Mouse (Mus musculus): ENCODE results near the gene Clip4. TPM values are rescaled to one million over a fixed set of nuclear protein-coding genes. Genes with fewer than 3 reads are reported as not detected.

Clip4 gene
- polyA plus RNA-seq (2014; fragmentation: Illumina TruSeq; extraction: RNeasy Lipid Tissue Mini Kit (QIAGEN cat#74804); ENCODE audit: low read depth, low replicate concordance), result 208 TPM

DNA sequence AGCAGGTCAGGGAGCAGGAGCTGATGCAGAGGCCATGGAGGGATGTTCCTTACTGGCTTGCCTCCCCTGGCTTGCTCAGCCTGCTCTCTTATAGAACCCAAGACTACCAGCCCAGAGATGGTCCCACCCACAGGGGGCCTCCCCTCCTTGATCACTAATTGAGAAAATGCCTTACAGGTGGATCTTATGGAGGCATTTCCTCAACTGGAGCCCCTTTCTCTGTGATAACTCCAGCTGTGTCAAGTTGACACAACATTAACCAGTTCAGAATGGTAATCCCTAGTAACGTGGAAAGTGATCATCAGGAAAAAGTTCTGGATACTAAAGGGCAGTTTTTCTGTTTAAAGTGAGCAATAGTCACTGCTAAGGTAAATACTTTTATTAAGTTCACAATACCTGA lies at the start of gene Clip4:
Gene Clip4, plus strand, starts transcription at position 301 of the 400 bp plus-strand sequence.

GRCm38 (mm10) chr17:71752831-71753230 lies 15.4 kb upstream of the Clip4 start, which contains the start of gene Pcare:
Gene Pcare (minus strand): TSS chr17:71752894.

Other genes starting within 250 kb of the Clip4 start
- not detected for gene Ndc80, start 241.6 kb upstream of the Clip4 start, polyA plus RNA-seq (2014; fragmentation: Illumina TruSeq; extraction: RNeasy Lipid Tissue Mini Kit (QIAGEN cat#74804); ENCODE audit: low read depth, low replicate concordance)
- gene Spdya, start 216.4 kb upstream of the Clip4 start, polyA plus RNA-seq (2014; fragmentation: Illumina TruSeq; extraction: RNeasy Lipid Tissue Mini Kit (QIAGEN cat#74804); ENCODE audit: low read depth, low replicate concordance), result not detected
- 23.1 TPM for gene Wdr43, start 152.6 kb upstream of the Clip4 start, polyA plus RNA-seq (2014; fragmentation: Illumina TruSeq; extraction: RNeasy Lipid Tissue Mini Kit (QIAGEN cat#74804); ENCODE audit: low read depth, low replicate concordance)
- gene Togaram2, start 95.2 kb upstream of the Clip4 start, polyA plus RNA-seq (2014; fragmentation: Illumina TruSeq; extraction: RNeasy Lipid Tissue Mini Kit (QIAGEN cat#74804); ENCODE audit: low read depth, low replicate concordance), result 7.4 TPM
- not detected for gene Pcare, start 15.6 kb upstream of the Clip4 start, polyA plus RNA-seq (2014; fragmentation: Illumina TruSeq; extraction: RNeasy Lipid Tissue Mini Kit (QIAGEN cat#74804); ENCODE audit: low read depth, low replicate concordance)